Mouse (Mus musculus) stomach, postnatal 0 days (tissue): ENCODE measurements around the gene Ppfibp1. TPM values are rescaled to one million over a fixed set of nuclear protein-coding genes. Genes with fewer than 3 reads are reported as not detected.

Source experiments
- ATAC-seq: fragments of 200-750 bp; cut with Nextera tagmentation; 2 replicates; pipeline ENCODE4 v1.8.0; 2017; ENCODE audit not compliant: low FRiP score, low TSS enrichment
- DNase-seq: peaks from one replicate; pipeline ENCODE4 v3.0.0-alpha.2; 2016; ENCODE audit warnings: low spot score
- H3K27ac ChIP-seq: fragments of 300-500 bp; sonication (generic); replicated peaks from 2 replicates; pipeline ENCODE4 v1.5.1; 2014; ENCODE audit warnings: mild to moderate bottlenecking, control low read depth
- H3K27me3 ChIP-seq: fragments of 300-500 bp; sonication (generic); 2 replicates; pipeline ENCODE4 v1.6.1; 2014; ENCODE audit warnings: low read length; ENCODE audit not compliant: control insufficient read depth, insufficient read depth
- H3K36me3 ChIP-seq: fragments of 300-500 bp; sonication (generic); 2 replicates; pipeline ENCODE4 v1.6.1; 2014; ENCODE audit warnings: low read length, mixed read lengths; ENCODE audit not compliant: control insufficient read depth, insufficient read depth
- H3K4me1 ChIP-seq: fragments of 300-500 bp; sonication (generic); replicated peaks from 2 replicates; pipeline ENCODE4 v1.6.1; 2014; ENCODE audit warnings: antibody characterized with exemption; ENCODE audit not compliant: control insufficient read depth, insufficient read depth
- H3K4me2 ChIP-seq: fragments of 300-500 bp; sonication (generic); replicated peaks from 2 replicates; pipeline ENCODE4 v1.6.1; 2014; ENCODE audit warnings: low read depth, mild to moderate bottlenecking, control low read depth, moderate library complexity
- H3K4me3 ChIP-seq: fragments of 300-500 bp; sonication (generic); 2 replicates; pipeline ENCODE4 v1.5.1; 2014; ENCODE audit warnings: low read depth, low read length, control low read depth
- H3K9ac ChIP-seq: fragments of 300-500 bp; sonication (generic); 2 replicates; pipeline ENCODE4 v1.6.1; 2014; ENCODE audit warnings: mild to moderate bottlenecking, low read length, control low read depth, mixed read lengths
- H3K9me3 ChIP-seq: fragments of 300-500 bp; sonication (generic); 2 replicates; pipeline ENCODE4 v1.6.1; 2016; ENCODE audit warnings: low read length; ENCODE audit not compliant: control insufficient read depth
- CTCF ChIP-seq: IDR thresholded peaks from 2 replicates; pipeline ENCODE4 v1.5.1; 2016; ENCODE audit warnings: antibody characterized with exemption, low read depth, mild to moderate bottlenecking, moderate library complexity
- EP300 ChIP-seq: optimal IDR thresholded peaks from 2 replicates; pipeline ENCODE3; 2016; ENCODE audit warnings: antibody characterized with exemption
- WGBS: fragments of 180-500 bp; shearing (Covaris S2); extraction: QIAGEN DNeasy Blood & Tissue Kit; methylation state at CpG from one replicate; pipeline ENCODE4 v1.1.7; 2014; 5-methylcytosine and 5-hydroxymethylcytosine counted together
- polyA plus RNA-seq: library from polyadenylated mRNA; unstranded; fragments of >200 nt; fragmentation: Nextera tagmentation; extraction: Ambion mirVana; gene quantifications from 2 replicates; pipeline ENCODE4 v1.2.1, GENCODE M21; 2015

The Ppfibp1 gene
- polyA plus RNA-seq, 1 experiment from 2014 or later, result 29.8 TPM

- TF ChIP-seq EP300, result no peak
- peak; percentile 23; the same call in 1 of the 2 replicates for TF ChIP-seq CTCF
- Histone ChIP-seq H3K9ac (no peak overlapping the region), H3K4me3 (no peak overlapping the region), H3K9me3 (no peaks in the 10 kb centered on the region), H3K27ac (no peak overlapping the region), H3K4me1 (peaks cover 16% of the 10 kb centered on the region), H3K4me2 (no peak overlapping the region), H3K36me3 (no peaks in the 10 kb centered on the region), H3K27me3 (no peaks in the 10 kb centered on the region)
- DNase-seq (no peak), ATAC-seq (no peak)
These were observed 55.7 kb downstream of the Ppfibp1 start for GRCm38 (mm10) chr6:146944009-146944408.

- Histone ChIP-seq H3K36me3 (no peaks in the 10 kb centered on the region), H3K27ac (peak overlapping the region; percentile 82), H3K9me3 (no peaks in the 10 kb centered on the region), H3K4me1 (peaks cover 16% of the 10 kb centered on the region), H3K9ac (no peak overlapping the region), H3K4me2 (no peak overlapping the region), H3K27me3 (no peaks in the 10 kb centered on the region), H3K4me3 (no peak overlapping the region)
- ATAC-seq (peak; percentile 38; the same call in 1 of the 2 replicates), DNase-seq (no peak)
- TF ChIP-seq EP300 (no peak), CTCF (no peak)
- 31% methylated on average over 4 of the region's 4 CpGs for WGBS
These were observed 56.5 kb downstream of the Ppfibp1 start for GRCm38 (mm10) chr6:146944830-146945229.

GRCm38 (mm10) chr6:146946327-146947029, 58.2 kb downstream of the Ppfibp1 start:
- DNase-seq (peak; percentile 36), ATAC-seq (peak; percentile 73)
- H3K36me3 ChIP-seq, result no peaks in the 10 kb centered on the region
- 66% methylated on average over 6 of the region's 6 CpGs for WGBS
- peak overlapping the region; percentile 74 for H3K27ac ChIP-seq
- H3K4me1 ChIP-seq, result peaks cover 16% of the 10 kb centered on the region
- no peak overlapping the region for H3K4me2 ChIP-seq
- TF ChIP-seq CTCF, result no peak
- no peak for TF ChIP-seq EP300
- no peaks in the 10 kb centered on the region for H3K27me3 ChIP-seq
- H3K9me3 ChIP-seq, result no peaks in the 10 kb centered on the region
- H3K9ac ChIP-seq, result no peak overlapping the region
- no peak overlapping the region for H3K4me3 ChIP-seq

- H3K36me3 ChIP-seq, result no peaks in the 10 kb centered on the region
- no peaks in the 10 kb centered on the region for H3K27me3 ChIP-seq
- H3K27ac ChIP-seq, result no peak overlapping the region; the same call in 1 of the 2 replicates
- peaks cover 16% of the 10 kb centered on the region for H3K4me1 ChIP-seq
- H3K9ac ChIP-seq, result no peak overlapping the region
- no peaks in the 10 kb centered on the region for H3K9me3 ChIP-seq
- DNase-seq (no peak), ATAC-seq (peak; percentile 31; the same call in 1 of the 2 replicates)
- TF ChIP-seq EP300, result no peak
- TF ChIP-seq CTCF, result no peak
- no peak overlapping the region for H3K4me2 ChIP-seq
- 53% methylated on average over 4 of the region's 4 CpGs for WGBS
- H3K4me3 ChIP-seq, result no peak overlapping the region
These were observed 58.9 kb downstream of the Ppfibp1 start for GRCm38 (mm10) chr6:146947186-146947585.

GRCm38 (mm10) chr6:146949682-146950453, 61.6 kb downstream of the Ppfibp1 start:
- no peaks in the 10 kb centered on the region for H3K9me3 ChIP-seq
- no peak for ATAC-seq
- H3K36me3 ChIP-seq, result no peaks in the 10 kb centered on the region
- H3K27me3 ChIP-seq, result no peaks in the 10 kb centered on the region
- 62% methylated on average over 10 of the region's 10 CpGs for WGBS
- no peak overlapping the region for H3K27ac ChIP-seq
- TF ChIP-seq CTCF, result no peak
- no peak for TF ChIP-seq EP300
- DNase-seq, result no peak
- H3K4me3 ChIP-seq, result no peak overlapping the region
- H3K4me1 ChIP-seq, result peaks cover 13% of the 10 kb centered on the region
- H3K9ac ChIP-seq, result no peak overlapping the region
- no peak overlapping the region for H3K4me2 ChIP-seq

- Histone ChIP-seq H3K9ac (no peak overlapping the region), H3K27me3 (no peaks in the 10 kb centered on the region), H3K9me3 (no peaks in the 10 kb centered on the region), H3K4me3 (no peak overlapping the region), H3K27ac (no peak overlapping the region), H3K36me3 (no peaks in the 10 kb centered on the region), H3K4me2 (no peak overlapping the region), H3K4me1 (peaks cover 7% of the 10 kb centered on the region)
- TF ChIP-seq CTCF (no peak), EP300 (no peak)
- WGBS, result 17% methylated on average over 1 of the region's 1 CpGs
- ATAC-seq, result no peak
- no peak for DNase-seq
These were observed 62.2 kb downstream of the Ppfibp1 start for GRCm38 (mm10) chr6:146950454-146950832.
